Mouse (Mus musculus) hindbrain, embryonic 15.5 days (tissue): ENCODE measurements around the gene Rbm10. TPM values are rescaled to one million over a fixed set of nuclear protein-coding genes. Genes with fewer than 3 reads are reported as not detected.

Source experiments
- polyA plus RNA-seq: library from polyadenylated mRNA; unstranded; fragments of >200 nt; fragmentation: Nextera tagmentation; extraction: Ambion mirVana; gene quantifications from 2 replicates; pipeline ENCODE4 v1.2.1, GENCODE M21; 2015

Gene Rbm10
- polyA plus RNA-seq, 1 experiment from 2014 or later: 57.1 TPM

Other genes starting within 250 kb of the Rbm10 start
- gene Jade3, start 191.8 kb upstream of the Rbm10 start, polyA plus RNA-seq: 5.0 and 5.1 TPM in 2 replicates
- 0.45 and 0.67 TPM in 2 replicates for gene Rgn, start 67.7 kb upstream of the Rbm10 start, polyA plus RNA-seq
- gene Ndufb11, start 116 bp downstream of the Rbm10 start, polyA plus RNA-seq: 217 and 228 TPM in 2 replicates
- gene Uba1, start 40.8 kb downstream of the Rbm10 start, polyA plus RNA-seq: 350 and 364 TPM in 2 replicates
- gene Cdk16, start 70.5 kb downstream of the Rbm10 start, polyA plus RNA-seq: 159 and 183 TPM in 2 replicates
- gene Usp11, start 86.4 kb downstream of the Rbm10 start, polyA plus RNA-seq: 92.1 and 96.5 TPM in 2 replicates
- gene Araf, start 180.3 kb downstream of the Rbm10 start, polyA plus RNA-seq: 348 and 366 TPM in 2 replicates